Mouse (Mus musculus) hindbrain, embryonic 11.5 days (tissue): ENCODE results near the gene Taf5. TPM values are rescaled to one million over a fixed set of nuclear protein-coding genes. Genes with fewer than 3 reads are reported as not detected.

Source experiments
- ATAC-seq: fragments of 200-750 bp; cut with Nextera tagmentation; 2 replicates; pipeline ENCODE4 v1.8.0; 2017; ENCODE audit warnings: mild to moderate bottlenecking, moderate TSS enrichment, moderate library complexity; ENCODE audit not compliant: low FRiP score
- DNase-seq: peaks from one replicate; pipeline ENCODE4 v3.0.0-alpha.2; 2015; ENCODE audit warnings: low spot score
- H3K27ac ChIP-seq: fragments of 300-500 bp; sonication (generic); 2 replicates; pipeline ENCODE4 v1.5.1; 2014; ENCODE audit warnings: mild to moderate bottlenecking, low read depth, low read length
- H3K27me3 ChIP-seq: fragments of 300-500 bp; sonication (generic); 2 replicates; pipeline ENCODE4 v1.6.1; 2014; ENCODE audit warnings: mild to moderate bottlenecking, low read length, moderate library complexity, mixed read lengths; ENCODE audit not compliant: control insufficient read depth, insufficient read depth
- H3K36me3 ChIP-seq: fragments of 300-500 bp; sonication (generic); 2 replicates; pipeline ENCODE4 v1.6.1; 2014; ENCODE audit warnings: mild to moderate bottlenecking, low read length, moderate library complexity, mixed read lengths; ENCODE audit not compliant: control insufficient read depth, insufficient read depth
- H3K4me1 ChIP-seq: fragments of 300-500 bp; sonication (generic); replicated peaks from 2 replicates; pipeline ENCODE4 v1.6.1; 2014; ENCODE audit warnings: low read length, mixed read lengths; ENCODE audit not compliant: control insufficient read depth, insufficient read depth
- H3K4me2 ChIP-seq: fragments of 300-500 bp; sonication (generic); replicated peaks from 2 replicates; pipeline ENCODE4 v1.6.1; 2014; ENCODE audit warnings: mild to moderate bottlenecking, low read depth, low read length
- H3K4me3 ChIP-seq: fragments of 300-500 bp; sonication (generic); 2 replicates; pipeline ENCODE4 v1.5.1; 2014; ENCODE audit warnings: low read depth, low read length
- H3K9ac ChIP-seq: fragments of 300-500 bp; sonication (generic); 2 replicates; pipeline ENCODE4 v1.6.1; 2014; ENCODE audit warnings: low read depth, low read length
- H3K9me3 ChIP-seq: fragments of 300-500 bp; sonication (generic); 2 replicates; pipeline ENCODE4 v1.6.1; 2016; ENCODE audit warnings: low read length; ENCODE audit not compliant: control insufficient read depth
- WGBS: fragments of 180-500 bp; shearing (Covaris S2); extraction: QIAGEN DNeasy Blood & Tissue Kit; methylation state at CpG from one replicate; pipeline ENCODE4 v1.1.7; 2014; 5-methylcytosine and 5-hydroxymethylcytosine counted together
- polyA plus RNA-seq: library from polyadenylated mRNA; unstranded; fragments of >200 nt; fragmentation: Nextera tagmentation; extraction: Ambion mirVana; gene quantifications from 2 replicates; pipeline ENCODE4 v1.2.1, GENCODE M21; 2014

The Taf5 gene
- polyA plus RNA-seq, 1 experiment from 2014 or later = 10.8 TPM

GRCm38 (mm10) chr19:47049840-47050239 lies 17.7 kb upstream of the Taf5 start:
- no peaks in the 10 kb centered on the region for H3K27me3 ChIP-seq
- no peaks in the 10 kb centered on the region for H3K36me3 ChIP-seq
- DNase-seq (no peak), ATAC-seq (no peak)
- peak overlapping the region; percentile 74 for H3K9ac ChIP-seq
- no peaks in the 10 kb centered on the region for H3K9me3 ChIP-seq
- peak overlapping the region; percentile 88 for H3K27ac ChIP-seq
- no peaks in the 10 kb centered on the region for H3K4me1 ChIP-seq
- peak overlapping the region; percentile 75 for H3K4me3 ChIP-seq
- 7% methylated on average over 7 of the region's 7 CpGs for WGBS
- H3K4me2 ChIP-seq = peak overlapping the region; percentile 71

GRCm38 (mm10) chr19:47050271-47051032 lies 17.1 kb upstream of the Taf5 start, which contains the start of gene Pcgf6:
TSS of gene Pcgf6 (minus strand) at chr19:47050906.
- H3K9me3 ChIP-seq = no peaks in the 10 kb centered on the region
- H3K27ac ChIP-seq = peak within 1 kb of the TSS; percentile 88
- peak; percentile 89 for DNase-seq
- peak within 1 kb of the TSS; percentile 75 for H3K4me3 ChIP-seq
- peak; percentile 89 for ATAC-seq
- peak within 1 kb of the TSS; percentile 74 for H3K9ac ChIP-seq
- no peaks in the 10 kb centered on the region for H3K4me1 ChIP-seq
- WGBS = under 1% methylated on average over 75 of the region's 75 CpGs
- no peaks in the 10 kb centered on the region for H3K36me3 ChIP-seq
- H3K4me2 ChIP-seq = peak within 1 kb of the TSS; percentile 71
- no peaks in the 10 kb centered on the region for H3K27me3 ChIP-seq

GRCm38 (mm10) chr19:47052927-47053326 lies 14.6 kb upstream of the Taf5 start:
- no peak for DNase-seq
- Histone ChIP-seq H3K9ac (no peak overlapping the region), H3K9me3 (no peaks in the 10 kb centered on the region), H3K4me3 (no peak overlapping the region), H3K4me1 (no peaks in the 10 kb centered on the region), H3K36me3 (no peaks in the 10 kb centered on the region), H3K27ac (no peak overlapping the region), H3K4me2 (no peak overlapping the region), H3K27me3 (no peaks in the 10 kb centered on the region)
- no peak for ATAC-seq
- WGBS = 81% methylated on average over 4 of the region's 4 CpGs

- H3K36me3 ChIP-seq = no peaks in the 10 kb centered on the region
- no peak for DNase-seq
- H3K27me3 ChIP-seq = no peaks in the 10 kb centered on the region
- H3K4me3 ChIP-seq = no peak overlapping the region
- no peak overlapping the region for H3K4me2 ChIP-seq
- H3K4me1 ChIP-seq = no peaks in the 10 kb centered on the region
- ATAC-seq = no peak
- H3K9me3 ChIP-seq = no peaks in the 10 kb centered on the region
- WGBS = 87% methylated on average over 4 of the region's 4 CpGs
- no peak overlapping the region for H3K27ac ChIP-seq
- no peak overlapping the region for H3K9ac ChIP-seq
Observed at GRCm38 (mm10) chr19:47053471-47053870, 14.1 kb upstream of the Taf5 start.

- no peaks in the 10 kb centered on the region for H3K27me3 ChIP-seq
- no peak overlapping the region for H3K9ac ChIP-seq
- no peak for DNase-seq
- H3K36me3 ChIP-seq = no peaks in the 10 kb centered on the region
- H3K4me2 ChIP-seq = no peak overlapping the region
- H3K4me3 ChIP-seq = no peak overlapping the region
- H3K4me1 ChIP-seq = no peaks in the 10 kb centered on the region
- no peaks in the 10 kb centered on the region for H3K9me3 ChIP-seq
- no peak overlapping the region for H3K27ac ChIP-seq
- ATAC-seq = no peak
- 72% methylated on average over 1 of the region's 1 CpGs for WGBS
Observed at GRCm38 (mm10) chr19:47057684-47058083, 9.9 kb upstream of the Taf5 start.

- no peak overlapping the region for H3K9ac ChIP-seq
- DNase-seq (no peak), ATAC-seq (no peak)
- H3K4me3 ChIP-seq = no peak overlapping the region
- no peaks in the 10 kb centered on the region for H3K36me3 ChIP-seq
- H3K4me2 ChIP-seq = no peak overlapping the region
- 95% methylated on average over 3 of the region's 3 CpGs for WGBS
- H3K27me3 ChIP-seq = no peaks in the 10 kb centered on the region
- H3K4me1 ChIP-seq = no peaks in the 10 kb centered on the region; the same call in 1 of the 2 replicates
- no peaks in the 10 kb centered on the region for H3K9me3 ChIP-seq
- no peak overlapping the region for H3K27ac ChIP-seq
Observed at GRCm38 (mm10) chr19:47065860-47066259, 1.7 kb upstream of the Taf5 start.

GRCm38 (mm10) chr19:47067924-47068611 lies 522 bp downstream of the Taf5 start:
- WGBS = under 1% methylated on average over 36 of the region's 72 CpGs
- Histone ChIP-seq H3K27me3 (no peaks in the 10 kb centered on the region), H3K9me3 (no peaks in the 10 kb centered on the region), H3K4me3 (peak overlapping the region; percentile 79), H3K4me1 (no peaks in the 10 kb centered on the region; the same call in 1 of the 2 replicates), H3K9ac (peak overlapping the region; percentile 86), H3K27ac (peak overlapping the region; percentile 76), H3K4me2 (peak overlapping the region; percentile 64), H3K36me3 (peaks cover 4% of the 10 kb centered on the region; the same call in 1 of the 2 replicates)
- peak; percentile 86 for DNase-seq
- peak; percentile 92 for ATAC-seq

- WGBS = 92% methylated on average over 3 of the region's 3 CpGs
- ATAC-seq = no peak
Observed at GRCm38 (mm10) chr19:47088226-47088625, 20.7 kb downstream of the Taf5 start.

More at GRCm38 (mm10) chr19:47088226-47088625, 20.7 kb downstream of the Taf5 start:
- H3K4me2 ChIP-seq = no peak overlapping the region
- H3K27me3 ChIP-seq = no peaks in the 10 kb centered on the region
- no peak overlapping the region for H3K4me3 ChIP-seq
- no peaks in the 10 kb centered on the region for H3K9me3 ChIP-seq
- H3K4me1 ChIP-seq = peaks cover 5% of the 10 kb centered on the region; the same call in 1 of the 2 replicates
- DNase-seq = no peak
- no peak overlapping the region for H3K27ac ChIP-seq
- H3K9ac ChIP-seq = 0 out of 2 replicates have a peak overlapping the region, but pooled peaks have one; percentile 24
- H3K36me3 ChIP-seq = no peaks in the 10 kb centered on the region; the same call in 1 of the 2 replicates
